Mouse (Mus musculus): ENCODE data around the gene Plk5. TPM values are rescaled to one million over a fixed set of nuclear protein-coding genes. Genes with fewer than 3 reads are reported as not detected.

Plk5 gene
- total and polyA plus RNA-seq, 3 experiments, result not detected

GRCm38 (mm10) chr10:80316359-80316781, 39.9 kb upstream of the Plk5 start:
- dilution Hi-C loops (cut with MboI; ENCODE audit: extremely low pct_ligation_motif_present, extremely low pct_unique_long_range_greater_than_20kb, low sequenced_read_pairs) (no loop called here), in situ Hi-C loops (cut with MboI; ENCODE audit: low pct_ligation_motif_present, low pct_unique_long_range_greater_than_20kb, low sequenced_read_pairs) (no loop called here)
- Histone ChIP-seq H3K36me3 (replicated peaks in 1 of 2; ENCODE audit: control insufficient read depth in 1 of 2, insufficient read depth in 1 of 2, low read length in 1 of 2) (peaks cover 20 to 46% of the 10 kb centered on the region in 2 experiments), H3K9me3 (replicated peaks; ENCODE audit: low read length) (no peaks in the 10 kb centered on the region), H3K27ac (ENCODE audit: insufficient read depth, low read depth) (no peak overlapping the region), H3K4me2 (ENCODE audit: insufficient read depth, low read depth, poor library complexity, severe bottlenecking) (no peak overlapping the region), H3K79me2 (replicated peaks; ENCODE audit: control insufficient read depth, extremely low read depth, insufficient read depth, poor library complexity, severe bottlenecking) (peaks cover 13% of the 10 kb centered on the region), H3K4me1 (ENCODE audit: control insufficient read depth in 1 of 2, insufficient read depth in 2 of 2) (peaks cover 22 to 35% of the 10 kb centered on the region in 2 experiments), H3K4me3 (replicated peaks in 1 of 3; ENCODE audit: low read depth in 2 of 3, low read length in 2 of 3, poor library complexity in 1 of 3) (no peak overlapping the region), H3K27me3 (replicated peaks) (peaks cover 1% of the 10 kb centered on the region), H3K9ac (ENCODE audit: insufficient read depth, low read depth) (no peak overlapping the region)
- TF ChIP-seq ELF1 (IDR thresholded peaks at IDR 0.05; ENCODE audit: low read depth, low read length), result no peak
- TF ChIP-seq RCOR1 (conservative IDR thresholded peaks at IDR 0.05; ENCODE audit: low read depth, low read length), result no peak
- TF ChIP-seq ZMIZ1 (IDR thresholded peaks at IDR 0.05; ENCODE audit: low read depth, low read length), result no peak
- no peak for TF ChIP-seq ZNF384 (IDR thresholded peaks at IDR 0.05; ENCODE audit: low read depth, low read length)
- TF ChIP-seq POLR2A (IDR thresholded peaks at IDR 0.05; ENCODE audit: low read depth, low read length), result no peak
- no peak for DNase-seq (ENCODE audit: extremely low read depth)

GRCm38 (mm10) chr10:80317011-80317410, 39.2 kb upstream of the Plk5 start:
- Histone ChIP-seq H3K36me3 (replicated peaks in 1 of 2; ENCODE audit: control insufficient read depth in 1 of 2, insufficient read depth in 1 of 2, low read length in 1 of 2) (peaks cover 20 to 46% of the 10 kb centered on the region in 2 experiments), H3K27ac (ENCODE audit: insufficient read depth, low read depth) (no peak overlapping the region), H3K27me3 (replicated peaks) (no peaks in the 10 kb centered on the region), H3K9me3 (replicated peaks; ENCODE audit: low read length) (no peaks in the 10 kb centered on the region), H3K4me2 (ENCODE audit: insufficient read depth, low read depth, poor library complexity, severe bottlenecking) (no peak overlapping the region), H3K4me1 (ENCODE audit: control insufficient read depth in 1 of 2, insufficient read depth in 2 of 2) (peaks cover 28 to 42% of the 10 kb centered on the region in 2 experiments), H3K9ac (ENCODE audit: insufficient read depth, low read depth) (no peak overlapping the region), H3K4me3 (replicated peaks in 1 of 3; ENCODE audit: low read depth in 2 of 3, low read length in 2 of 3, poor library complexity in 1 of 3) (no peak overlapping the region), H3K79me2 (replicated peaks; ENCODE audit: control insufficient read depth, extremely low read depth, insufficient read depth, poor library complexity, severe bottlenecking) (peaks cover 13% of the 10 kb centered on the region)
- in situ Hi-C loops (cut with MboI; ENCODE audit: low pct_ligation_motif_present, low pct_unique_long_range_greater_than_20kb, low sequenced_read_pairs), result no loop called here
- no peak for DNase-seq (ENCODE audit: extremely low read depth)
- dilution Hi-C loops (cut with MboI; ENCODE audit: extremely low pct_ligation_motif_present, extremely low pct_unique_long_range_greater_than_20kb, low sequenced_read_pairs), result no loop called here
- no peak for TF ChIP-seq UBTF (IDR thresholded peaks at IDR 0.05; ENCODE audit: low read depth, low read length)
- no peak for TF ChIP-seq MEF2A (IDR thresholded peaks at IDR 0.05; ENCODE audit: borderline replicate concordance, low read depth, low read length)
- TF ChIP-seq USF2 (conservative IDR thresholded peaks at IDR 0.05; ENCODE audit: low read depth, low read length), result no peak
- no peak for TF ChIP-seq SMC3 (IDR thresholded peaks at IDR 0.05; ENCODE audit: low read depth, low read length)

DNA sequence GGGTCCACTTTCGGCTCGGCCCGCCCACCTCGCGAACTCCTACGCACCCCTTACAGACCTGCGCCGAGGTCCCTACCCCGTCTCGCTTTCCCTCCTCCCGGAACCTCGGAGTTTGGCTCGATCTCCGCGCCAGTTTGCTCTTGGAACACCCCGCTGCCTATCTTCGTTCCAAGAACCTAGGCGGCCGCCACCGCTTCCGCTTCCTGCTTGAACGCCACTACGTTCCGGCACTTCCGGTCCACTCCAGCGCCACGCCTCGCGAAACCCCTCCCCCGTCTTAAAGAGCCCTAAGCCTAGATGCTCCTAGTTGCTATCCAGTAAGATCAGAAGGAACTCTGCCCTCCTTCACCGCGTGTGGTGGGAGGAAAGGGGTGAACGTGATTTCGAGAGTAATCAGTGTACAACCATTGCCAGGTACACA, 35.9 kb upstream of the Plk5 start, which contains the start of gene 2310011J03Rik:
Gene 2310011J03Rik (minus strand): TSS at position 198 of the 421 bp plus-strand sequence.
- peaks cover 20 to 42% of the 10 kb centered on the region in 2 experiments for H3K36me3 ChIP-seq (replicated peaks in 1 of 2; ENCODE audit: control insufficient read depth in 1 of 2, insufficient read depth in 1 of 2, low read length in 1 of 2)
- peak; percentile 96 for DNase-seq (ENCODE audit: extremely low read depth)
- in situ Hi-C loops (cut with MboI; ENCODE audit: low pct_ligation_motif_present, low pct_unique_long_range_greater_than_20kb, low sequenced_read_pairs) (no loop called here), dilution Hi-C loops (cut with MboI; ENCODE audit: extremely low pct_ligation_motif_present, extremely low pct_unique_long_range_greater_than_20kb, low sequenced_read_pairs) (no loop called here)
- no peaks in the 10 kb centered on the region for H3K9me3 ChIP-seq (replicated peaks; ENCODE audit: low read length)
- H3K4me2 ChIP-seq (ENCODE audit: insufficient read depth, low read depth, poor library complexity, severe bottlenecking), result peak within 1 kb of the TSS; percentile 68
- H3K9ac ChIP-seq (ENCODE audit: insufficient read depth, low read depth), result peak within 1 kb of the TSS; percentile 65
- peaks cover 9% of the 10 kb centered on the region for H3K27me3 ChIP-seq (replicated peaks)
- peak within 1 kb of the TSS; percentile 81 for H3K27ac ChIP-seq (ENCODE audit: insufficient read depth, low read depth)
- peaks cover 43 to 48% of the 10 kb centered on the region in 2 experiments for H3K4me1 ChIP-seq (ENCODE audit: control insufficient read depth in 1 of 2, insufficient read depth in 2 of 2)
- peak within 1 kb of the TSS; percentile 76 to 96 (median 95) for H3K4me3 ChIP-seq (replicated peaks in 1 of 3; ENCODE audit: low read depth in 2 of 3, low read length in 2 of 3, poor library complexity in 1 of 3)
- peaks cover 13% of the 10 kb centered on the region for H3K79me2 ChIP-seq (replicated peaks; ENCODE audit: control insufficient read depth, extremely low read depth, insufficient read depth, poor library complexity, severe bottlenecking)
- peak; percentile 84 for TF ChIP-seq HCFC1 (IDR thresholded peaks at IDR 0.05; ENCODE audit: low read depth, low read length)
- no peak for TF ChIP-seq ZNF384 (IDR thresholded peaks at IDR 0.05; ENCODE audit: low read depth, low read length)
- no peak for TF ChIP-seq JUND (conservative IDR thresholded peaks at IDR 0.05; ENCODE audit: low read depth, low read length)
- TF ChIP-seq ETS1 (conservative IDR thresholded peaks at IDR 0.05; ENCODE audit: low read depth, low read length), result no peak
- no peak for TF ChIP-seq ZC3H11A (IDR thresholded peaks at IDR 0.05; ENCODE audit: low read depth, low read length)
- TF ChIP-seq ZKSCAN1 (IDR thresholded peaks at IDR 0.05; ENCODE audit: borderline replicate concordance, low read depth, low read length), result no peak
- TF ChIP-seq MAZ (IDR thresholded peaks at IDR 0.05; ENCODE audit: low read depth, low read length), result peak; percentile 91
- TF ChIP-seq CHD1 (IDR thresholded peaks at IDR 0.05; ENCODE audit: low read depth, low read length), result 0 out of 2 replicates have a peak, but pooled peaks have one; percentile 52
- no peak; the same call in 1 of the 2 replicates for TF ChIP-seq MEF2A (IDR thresholded peaks at IDR 0.05; ENCODE audit: borderline replicate concordance, low read depth, low read length)
- TF ChIP-seq MXI1 (IDR thresholded peaks at IDR 0.05; ENCODE audit: low read depth, low read length), result peak; percentile 83
- TF ChIP-seq BHLHE40 (IDR thresholded peaks at IDR 0.05; ENCODE audit: low read depth, low read length), result peak; percentile 54
- no peak for TF ChIP-seq USF1 (IDR thresholded peaks at IDR 0.05; ENCODE audit: low read depth, low read length)
- TF ChIP-seq CHD2 (IDR thresholded peaks at IDR 0.05; ENCODE audit: low read length), result peak; percentile 77
- no peak; the same call in 1 of the 2 replicates for TF ChIP-seq EP300 (IDR thresholded peaks at IDR 0.05; ENCODE audit: low read length)
- TF ChIP-seq GABPA (IDR thresholded peaks at IDR 0.05; ENCODE audit: insufficient replicate concordance, low read depth, low read length), result no peak
- TF ChIP-seq TBP (conservative IDR thresholded peaks at IDR 0.05; ENCODE audit: low read depth, low read length), result peak; percentile 76
- TF ChIP-seq SIN3A (IDR thresholded peaks at IDR 0.05; ENCODE audit: low read length), result peak; percentile 96
- TF ChIP-seq UBTF (IDR thresholded peaks at IDR 0.05; ENCODE audit: low read depth, low read length), result no peak
- TF ChIP-seq TCF12 (IDR thresholded peaks at IDR 0.05; ENCODE audit: low read depth, low read length), result peak; percentile 76; the same call in 1 of the 2 replicates
- no peak for TF ChIP-seq SMC3 (IDR thresholded peaks at IDR 0.05; ENCODE audit: low read depth, low read length)

Data from CH12.LX (cell line).